Mouse (Mus musculus): ENCODE measurements at regions not wholly inside any gene's neighbourhood (a gene's known extent, or its start where the extent isn't known, plus 50 kb on each side); places are given as distances from the start of the nearest gene placed in this dataset.
"Not testable (repeated sequence)": the region's sequence is repeated elsewhere in the genome, so short reads cannot be mapped to it uniquely, and the experiment has no call there.

- in situ Hi-C loops (cut with MboI, MseI), result no loop called here
Measured at GRCm38 (mm10) chr1:146955688-146956214, 461.2 kb downstream of the Brinp3 start.

- in situ Hi-C loops (cut with MboI, MseI), result no loop called here
Measured at GRCm38 (mm10) chr1:146956347-146956746, 461.8 kb downstream of the Brinp3 start.

GRCm38 (mm10) chr1:146960448-146960847 lies 465.9 kb downstream of the Brinp3 start:
- in situ Hi-C loops (cut with MboI, MseI), result no loop called here

GRCm38 (mm10) chr1:146967534-146967933 lies 473.0 kb downstream of the Brinp3 start:
- in situ Hi-C loops (cut with MboI, MseI), result loop anchor here in 1 of 2 experiments (5.0 kb wide), 1 partner anchor 165 kb away; no protein-coding TSS in a partner anchor

- in situ Hi-C loops (cut with MboI, MseI), result loop anchor here in 1 of 2 experiments (5.0 kb wide), 1 partner anchor 166 kb away; no protein-coding TSS in a partner anchor
Measured at GRCm38 (mm10) chr1:146967993-146968392, 473.4 kb downstream of the Brinp3 start.

- in situ Hi-C loops (cut with MboI, MseI), result no loop called here
Measured at GRCm38 (mm10) chr1:146983433-146984186, 489.1 kb downstream of the Brinp3 start.

GRCm38 (mm10) chr1:147000018-147000417 lies 505.5 kb downstream of the Brinp3 start:
- in situ Hi-C loops (cut with MboI, MseI), result no loop called here

- in situ Hi-C loops (cut with MboI, MseI), result no loop called here
Measured at GRCm38 (mm10) chr1:147047714-147048113, 553.2 kb downstream of the Brinp3 start.

GRCm38 (mm10) chr1:147058504-147058903 lies 563.9 kb downstream of the Brinp3 start:
- in situ Hi-C loops (cut with MboI, MseI), result no loop called here

- in situ Hi-C loops (cut with MboI, MseI), result loop anchor here in 1 of 2 experiments (10.0 kb wide), 1 partner anchor 1661 kb away; no protein-coding TSS in a partner anchor
Measured at GRCm38 (mm10) chr1:147074166-147074565, 579.6 kb downstream of the Brinp3 start.

- in situ Hi-C loops (cut with MboI, MseI), result no loop called here
Measured at GRCm38 (mm10) chr1:147084129-147084799, 589.7 kb downstream of the Brinp3 start.

GRCm38 (mm10) chr1:147125541-147125940 lies 631.0 kb downstream of the Brinp3 start:
- in situ Hi-C loops (cut with MboI, MseI), result no loop called here

GRCm38 (mm10) chr1:147138176-147138575 lies 643.6 kb downstream of the Brinp3 start:
- in situ Hi-C loops (cut with MboI, MseI), result no loop called here

- in situ Hi-C loops (cut with MboI, MseI), result no loop called here
Measured at GRCm38 (mm10) chr1:147175350-147175749, 680.8 kb downstream of the Brinp3 start.

GRCm38 (mm10) chr1:147186799-147187198 lies 692.2 kb downstream of the Brinp3 start:
- in situ Hi-C loops (cut with MboI, MseI), result no loop called here

- in situ Hi-C loops (cut with MboI, MseI), result no loop called here
Measured at GRCm38 (mm10) chr1:147187251-147188025, 692.9 kb downstream of the Brinp3 start.

GRCm38 (mm10) chr1:147199959-147200358 lies 705.4 kb downstream of the Brinp3 start:
- in situ Hi-C loops (cut with MboI, MseI), result not testable (repeated sequence)

GRCm38 (mm10) chr1:147214890-147215289 lies 720.3 kb downstream of the Brinp3 start:
- in situ Hi-C loops (cut with MboI, MseI), result not testable (repeated sequence)

GRCm38 (mm10) chr1:147217965-147218364 lies 723.4 kb downstream of the Brinp3 start:
- in situ Hi-C loops (cut with MboI, MseI), result no loop called here

GRCm38 (mm10) chr1:147219438-147219837 lies 724.9 kb downstream of the Brinp3 start:
- in situ Hi-C loops (cut with MboI, MseI), result no loop called here

GRCm38 (mm10) chr1:147223232-147223925 lies 728.8 kb downstream of the Brinp3 start:
- in situ Hi-C loops (cut with MboI, MseI), result no loop called here
